Comparison of ENCODE assay signal across 9 mouse cellular contexts in genomic region chr6:144154892-144155424, GRCm38 (mm10).
DNase-seq lines count a peak whose midpoint lies in the region; ATAC-seq lines count a peak whose summit lies in the region.
"Had no signal": no experiment of that assay in that cellular context is flagged by ENCODE, and none has a peak within 500 bp of the region (broad histone marks: within the 10 kb centered on the region; RNA-seq: fewer than 3 reads in every experiment).

No protein-coding gene starts in this region.

- H3K27ac ChIP-seq in hindbrain, embryonic 13.5 days: peak overlapping the region; percentile 73
- H3K27ac ChIP-seq: limb, embryonic 12.5 days had no signal

- DNase-seq in ES-CJ7 (ENCODE audit: low read depth, low spot score) (peak; percentile 9), adipocyte (ENCODE audit: low spot score) (no peak)
- peak; percentile 73 to 76 for DNase-seq in cerebellum, postnatal 14 days
- DNase-seq in mesoderm, embryonic 11.5 days (ENCODE audit: low read depth, low spot score): peak; percentile 69
- no peak for DNase-seq in spleen, postnatal 36 days (ENCODE audit: low spot score in 2 of 2)
- no peak for DNase-seq in spleen, postnatal 14 days (ENCODE audit: low spot score in 2 of 2)

- H3K4me3 ChIP-seq in hindbrain, embryonic 13.5 days: no peak overlapping the region
- H3K4me3 ChIP-seq: limb, embryonic 12.5 days had no signal

- no peaks in the 10 kb centered on the region for H3K36me3 ChIP-seq in hindbrain, embryonic 13.5 days

- peaks cover 20% of the 10 kb centered on the region for H3K4me1 ChIP-seq in hindbrain, embryonic 13.5 days (replicated peaks)

- ATAC-seq in hindbrain, embryonic 13.5 days (ENCODE audit: low FRiP score): peak; percentile 72
- no peak for ATAC-seq in granulocyte monocyte progenitor cell, adult 5-6 weeks (replicated peaks; ENCODE audit: poor library complexity, severe bottlenecking)

- H3K9ac ChIP-seq in hindbrain, embryonic 13.5 days: peak overlapping the region; percentile 26; the same call in 1 of the 2 replicates
- H3K9ac ChIP-seq: limb, embryonic 12.5 days had no signal

- H3K4me2 ChIP-seq in hindbrain, embryonic 13.5 days: peak overlapping the region; percentile 32; the same call in 1 of the 2 replicates
- H3K4me2 ChIP-seq: limb, embryonic 12.5 days had no signal

- 12% methylated on average over 9 of the region's 9 CpGs for WGBS in hindbrain, embryonic 13.5 days

- no peaks in the 10 kb centered on the region for H3K27me3 ChIP-seq in hindbrain, embryonic 13.5 days
- H3K27me3 ChIP-seq: limb, embryonic 12.5 days had no signal

- H3K9me3 ChIP-seq in hindbrain, embryonic 13.5 days: no peaks in the 10 kb centered on the region
- H3K9me3 ChIP-seq: limb, embryonic 12.5 days had no signal

Comparison
In these comparisons a context has a peak if more than half of its experiments do, and no peak if none do; other contexts are left out.
1. DNase-seq: peak in ES-CJ7 (single experiment), cerebellum, postnatal 14 days (2 of 2) and mesoderm, embryonic 11.5 days (single experiment); none in adipocyte (single experiment), spleen, postnatal 36 days (0 of 2) and spleen, postnatal 14 days (0 of 2).